Mouse (Mus musculus) T-helper 17 cell (primary cell): ENCODE results near the gene Ppm1m.

Source experiments
- in situ Hi-C, 2 experiments: fragments of 300-600 bp; cut with MboI, MseI; formaldehyde crosslinking; loops; 1 replicate in 1 of 2; 2 replicates in 1 of 2; pipeline ENCODE4 v1.15.1; 2025; ENCODE audit warnings: high pct_unique_total_duplicates in 2 of 2

Gene Ppm1m

GRCm38 (mm10) chr9:106220894-106221523 is 21.5 kb upstream of the Ppm1m start:
- in situ Hi-C loops = loop anchor here in 1 of 2 experiments (5.0 kb wide), 1 partner anchor 41 kb away; no protein-coding TSS in a partner anchor

GRCm38 (mm10) chr9:106216971-106217370 is 17.4 kb upstream of the Ppm1m start:
- in situ Hi-C loops = no loop called here

GRCm38 (mm10) chr9:106215341-106216125 is 16.0 kb upstream of the Ppm1m start:
- in situ Hi-C loops = no loop called here

DNA sequence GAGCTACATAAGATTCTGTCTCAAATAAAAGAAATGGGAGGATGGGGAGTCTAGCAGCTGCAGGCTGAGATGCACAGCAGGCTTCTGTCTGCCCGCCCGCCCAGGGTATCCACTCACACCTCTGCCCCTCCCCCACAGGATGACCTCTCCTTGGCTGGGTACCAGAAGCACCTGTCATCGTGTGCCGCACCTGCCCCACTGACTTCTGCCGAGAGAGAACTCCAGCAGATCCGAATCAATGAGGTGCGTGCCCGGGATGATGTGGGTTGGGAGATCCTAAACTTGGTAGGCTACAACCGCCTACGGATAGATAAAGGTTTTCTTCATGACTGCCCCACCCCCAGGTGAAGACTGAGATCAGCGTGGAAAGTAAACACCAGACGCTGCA is 13.0 kb upstream of the Ppm1m start:
- in situ Hi-C loops = loop anchor here in 1 of 2 experiments (5.0 kb wide), 1 partner anchor 70 kb away; the partner anchor contains the start of gene Poc1a

DNA sequence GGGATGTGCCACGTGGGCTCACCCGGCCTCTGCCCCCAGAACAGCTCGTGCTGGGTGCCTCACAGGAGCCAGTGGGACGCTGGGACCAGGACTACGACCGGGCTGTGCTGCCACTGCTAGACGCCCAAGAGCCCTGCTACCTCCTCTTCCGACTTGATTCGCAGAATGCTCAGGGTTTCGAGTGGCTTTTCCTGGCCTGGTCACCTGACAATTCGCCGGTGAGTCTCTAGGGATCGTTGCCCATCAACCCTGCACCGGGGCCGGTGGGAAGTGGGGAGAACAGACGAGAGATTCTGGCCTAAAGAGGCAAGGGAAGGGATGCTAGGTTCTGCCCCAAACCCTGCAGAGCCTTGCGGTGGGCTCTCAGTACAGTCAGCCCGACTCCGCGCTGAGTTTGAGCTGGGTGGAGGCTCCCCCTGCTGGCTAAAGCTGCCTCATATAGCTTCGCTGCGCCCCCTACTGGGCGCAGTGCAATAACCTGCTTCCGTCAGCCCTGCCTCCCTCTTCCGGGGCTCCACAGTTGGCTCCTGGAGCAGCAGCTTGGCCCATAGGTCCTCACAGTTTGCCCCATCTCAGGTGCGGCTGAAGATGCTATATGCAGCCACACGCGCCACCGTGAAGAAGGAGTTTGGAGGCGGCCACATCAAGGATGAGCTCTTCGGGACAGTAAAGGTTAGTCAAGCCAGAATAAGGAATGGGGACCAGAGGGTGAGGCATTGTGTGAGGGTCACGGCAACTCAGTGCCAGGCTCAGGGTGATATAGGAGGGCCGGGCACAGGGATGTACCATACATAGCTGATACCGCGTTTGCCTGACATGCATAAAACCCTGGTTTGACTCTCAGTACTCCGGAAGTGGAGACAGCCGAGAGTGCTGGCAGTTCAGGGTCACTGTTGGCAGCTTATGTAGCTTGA is 12.4 kb upstream of the Ppm1m start:
- in situ Hi-C loops = loop anchor here in 1 of 2 experiments (5.0 kb wide), 1 partner anchor 70 kb away; the partner anchor contains the start of gene Poc1a

- in situ Hi-C loops = loop anchor here in 1 of 2 experiments (5.0 kb wide), 1 partner anchor 71 kb away; the partner anchor contains the start of gene Poc1a
Measured at GRCm38 (mm10) chr9:106210853-106211609, 11.5 kb upstream of the Ppm1m start.

GRCm38 (mm10) chr9:106209954-106210353 is 10.4 kb upstream of the Ppm1m start:
- in situ Hi-C loops = loop anchor here in 1 of 2 experiments (5.0 to 10.0 kb wide), 3 partner anchors 43 to 1675 kb away; partner anchors contain the start of genes Mon1a and Poc1a

DNA sequence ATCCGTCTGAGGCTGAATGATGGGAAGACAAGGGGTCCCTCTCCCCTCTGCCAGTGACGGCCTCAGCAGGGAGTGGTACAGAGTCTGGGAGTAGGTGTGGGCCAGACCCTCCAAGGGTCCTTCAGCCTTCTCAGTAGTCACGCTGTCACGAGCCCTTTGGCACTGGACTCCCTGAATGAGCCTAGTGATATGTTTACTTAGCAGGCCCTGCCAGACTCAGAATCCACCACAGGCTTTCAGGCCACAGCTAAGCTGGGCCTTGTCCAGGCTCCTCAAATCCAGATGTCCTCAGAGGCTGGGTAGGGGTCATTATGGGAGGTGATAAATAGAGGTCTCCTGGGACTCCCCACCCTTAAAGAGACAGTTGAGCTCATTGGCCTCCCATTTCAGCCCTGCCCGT is 8.6 kb upstream of the Ppm1m start:
- in situ Hi-C loops = loop anchor here in 1 of 2 experiments (5.0 to 10.0 kb wide), 2 partner anchors 41 to 1677 kb away; partner anchors contain the start of gene Mon1a

GRCm38 (mm10) chr9:106206515-106206914 is 7.0 kb upstream of the Ppm1m start:
- in situ Hi-C loops = loop anchor here in 1 of 2 experiments (5.0 to 10.0 kb wide), 2 partner anchors 39 to 1678 kb away; partner anchors contain the start of gene Mon1a

DNA sequence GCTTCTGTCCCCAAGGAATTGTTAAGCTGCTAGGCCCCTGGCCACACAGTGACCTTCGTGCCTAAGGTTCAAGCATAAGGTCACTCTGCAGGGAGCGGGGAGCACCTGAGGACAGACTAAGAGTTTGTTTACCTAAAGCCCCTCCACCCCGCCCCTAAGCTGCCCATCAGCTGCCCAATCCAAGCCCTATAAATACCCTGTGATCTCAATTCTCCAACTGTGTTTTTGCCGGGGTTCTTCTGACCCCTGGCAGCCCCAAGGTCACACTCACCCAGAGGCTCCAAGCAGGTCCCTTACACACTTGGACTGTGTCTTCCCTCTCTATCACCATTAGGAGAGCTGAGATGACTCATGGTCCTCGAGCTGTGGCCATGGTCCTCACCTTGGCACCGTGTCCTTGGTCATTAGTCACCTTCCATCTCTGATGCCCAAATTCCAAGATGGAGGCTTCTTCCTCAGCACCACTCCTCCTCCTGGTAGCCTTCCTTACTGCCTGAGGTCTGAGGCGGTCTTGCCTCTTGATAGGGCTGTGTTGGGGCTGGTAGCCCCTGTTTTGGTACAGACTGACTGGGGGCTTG is 6.3 kb upstream of the Ppm1m start:
- in situ Hi-C loops = loop anchor here in 1 of 2 experiments (5.0 to 10.0 kb wide), 2 partner anchors 39 to 1679 kb away; partner anchors contain the start of gene Mon1a

DNA sequence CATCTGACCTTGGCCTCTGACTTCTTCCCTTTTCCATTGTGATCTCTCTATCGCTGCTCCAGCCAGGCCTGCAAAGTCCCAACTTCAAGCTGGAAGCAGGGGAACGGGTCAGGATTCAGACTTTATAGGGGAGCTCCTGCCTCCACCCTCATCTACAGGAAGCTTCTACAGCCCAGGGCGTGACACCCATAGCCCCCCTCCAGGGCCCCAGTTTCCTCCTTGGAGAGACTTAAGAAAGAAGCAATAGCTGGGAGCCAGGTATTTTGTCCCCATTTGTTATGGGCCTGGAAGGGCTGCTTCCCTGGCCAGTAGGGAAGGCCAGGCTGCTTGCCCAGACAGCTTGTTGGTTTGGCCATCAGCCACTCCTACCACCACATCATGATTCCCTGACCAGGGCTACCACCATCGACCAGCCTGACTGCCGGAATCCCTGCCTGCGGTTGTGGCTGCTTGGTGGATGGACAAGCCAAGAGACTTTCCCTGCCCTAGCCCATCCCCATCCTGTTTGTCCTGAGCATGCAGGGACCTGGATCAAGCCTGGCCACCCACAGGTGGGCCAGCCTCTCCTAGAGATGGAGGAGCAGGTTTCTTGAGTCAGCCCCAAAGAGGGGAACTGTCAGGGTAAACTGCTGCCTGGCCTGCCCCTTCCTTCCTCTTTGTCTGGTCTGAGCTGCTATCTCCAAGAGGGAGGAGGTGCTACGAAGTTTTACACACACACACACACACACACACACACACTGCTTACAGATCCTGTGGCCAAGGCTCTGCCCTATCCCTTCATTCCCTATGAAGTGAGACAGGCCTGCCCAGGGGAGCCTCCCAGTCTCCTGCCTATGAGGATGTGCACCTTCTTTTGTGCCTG is 4.7 kb upstream of the Ppm1m start:
- in situ Hi-C loops = loop anchor here in 1 of 2 experiments (10.0 kb wide), 1 partner anchor 1681 kb away; the partner anchor contains the start of gene Mon1a

GRCm38 (mm10) chr9:106202819-106203636 is 3.5 kb upstream of the Ppm1m start, which contains the start of gene Twf2:
Gene Twf2, plus strand, starts transcription at chr9:106203108.
- in situ Hi-C loops = loop anchor here in 1 of 2 experiments (10.0 kb wide), 1 partner anchor 1682 kb away; the partner anchor contains the start of gene Mon1a

- in situ Hi-C loops = loop anchor here in 1 of 2 experiments (10.0 kb wide), 1 partner anchor 1683 kb away; the partner anchor contains the start of gene Mon1a
Measured at GRCm38 (mm10) chr9:106201895-106202294, 2.3 kb upstream of the Ppm1m start.

- in situ Hi-C loops = loop anchor here (10.0 to 25.0 kb wide), 3 partner anchors 236 to 1338 kb away; partner anchors contain the start of genes Acy1 (in 1 of the 2), Cyb561d2 (in 1 of the 2), Manf (in 1 of the 2) and Nprl2 (in 1 of the 2)
Measured at GRCm38 (mm10) chr9:106198962-106199458, 536 bp downstream of the Ppm1m start.

GRCm38 (mm10) chr9:106197732-106198131 is 1.8 kb downstream of the Ppm1m start:
- in situ Hi-C loops = loop anchor here (10.0 to 25.0 kb wide), 3 partner anchors 237 to 1340 kb away; partner anchors contain the start of genes Acy1 (in 1 of the 2), Cyb561d2 (in 1 of the 2), Manf (in 1 of the 2) and Nprl2 (in 1 of the 2)

DNA sequence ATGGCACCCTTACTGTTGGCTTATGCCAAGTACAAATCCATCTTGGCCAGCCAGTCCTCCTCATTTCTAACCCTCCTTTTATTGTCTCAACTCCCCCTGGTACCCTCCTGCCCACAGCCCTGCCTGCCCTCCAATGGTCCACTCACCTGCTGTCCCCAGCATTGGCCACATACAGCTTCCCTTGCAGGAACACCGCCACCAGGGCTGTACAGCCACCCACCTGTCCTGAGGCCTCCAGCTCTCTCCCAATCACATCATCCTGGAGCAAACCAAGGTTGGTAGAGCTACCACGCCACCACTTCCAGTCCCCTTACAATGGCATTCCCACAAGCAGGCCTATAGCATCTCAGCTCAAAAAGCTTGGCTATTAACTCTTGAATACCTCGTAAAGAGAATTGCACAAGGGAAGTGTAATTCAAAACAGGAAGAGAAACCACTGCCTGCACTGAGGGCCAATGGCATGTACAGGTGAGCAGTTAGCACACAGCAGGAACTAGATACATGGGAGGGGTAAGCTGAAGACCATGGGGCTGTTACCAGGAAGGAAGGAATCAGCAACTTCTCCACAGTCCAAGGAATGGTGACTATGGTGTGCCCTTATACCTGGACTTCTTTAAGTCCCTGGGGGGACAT is 2.3 kb downstream of the Ppm1m start:
- in situ Hi-C loops = loop anchor here (10.0 to 25.0 kb wide), 3 partner anchors 238 to 1340 kb away; partner anchors contain the start of genes Acy1 (in 1 of the 2), Cyb561d2 (in 1 of the 2), Manf (in 1 of the 2) and Nprl2 (in 1 of the 2)
